Mouse (Mus musculus) kidney, postnatal 36 days (tissue): Measurements from ENCODE around the gene Gprin1.

ENCODE experiments used
- DNase-seq, 2 experiments: peaks; one replicate each; pipeline ENCODE4 v3.0.0; 2021 to 2022; ENCODE audit warnings: mixed read lengths in 2 of 2

The Gprin1 gene

GRCm38 (mm10) chr13:54759496-54759895, 9.8 kb upstream of the Gprin1 start:
- DNase-seq: no peak

GRCm38 (mm10) chr13:54758756-54759470, 9.2 kb upstream of the Gprin1 start:
- no peak for DNase-seq

GRCm38 (mm10) chr13:54758045-54758755, 8.5 kb upstream of the Gprin1 start:
- DNase-seq: peak; percentile 70 to 87

DNA sequence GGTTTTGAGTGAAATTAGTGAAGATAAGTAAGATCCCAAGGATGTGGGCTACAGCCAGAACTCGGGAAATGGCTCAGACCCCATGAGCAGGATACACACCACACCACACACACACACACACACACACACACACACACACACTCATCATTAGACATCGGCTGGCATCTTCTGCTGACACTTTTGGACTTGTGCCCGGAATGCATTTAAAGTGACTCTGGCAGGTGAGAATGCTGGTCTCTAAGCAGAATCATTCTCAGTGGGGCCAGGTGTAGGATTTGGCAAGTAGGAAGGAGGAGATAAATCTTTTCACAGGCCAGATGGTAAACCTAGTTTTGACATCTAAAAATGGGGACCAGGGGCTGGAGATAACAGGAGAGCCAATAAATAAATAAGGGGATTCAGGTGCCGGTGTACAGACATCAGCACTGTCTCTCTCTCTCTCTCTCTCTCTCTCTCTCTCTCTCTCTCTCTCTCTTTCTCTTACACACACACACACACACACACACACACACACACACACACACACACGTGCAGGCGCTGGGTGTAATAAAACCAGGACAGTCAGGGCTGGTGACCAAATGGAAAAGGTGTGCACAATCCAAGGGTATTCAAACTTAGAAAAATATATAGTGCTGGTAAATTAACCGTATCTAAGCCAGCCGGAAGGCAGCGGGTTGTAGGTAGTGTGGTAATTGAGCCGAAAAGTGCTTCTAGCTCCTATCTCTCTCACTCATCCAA, 7.6 kb upstream of the Gprin1 start:
- no peak for DNase-seq

- no peak for DNase-seq
These were observed 6.6 kb upstream of the Gprin1 start for GRCm38 (mm10) chr13:54756156-54756712.

DNA sequence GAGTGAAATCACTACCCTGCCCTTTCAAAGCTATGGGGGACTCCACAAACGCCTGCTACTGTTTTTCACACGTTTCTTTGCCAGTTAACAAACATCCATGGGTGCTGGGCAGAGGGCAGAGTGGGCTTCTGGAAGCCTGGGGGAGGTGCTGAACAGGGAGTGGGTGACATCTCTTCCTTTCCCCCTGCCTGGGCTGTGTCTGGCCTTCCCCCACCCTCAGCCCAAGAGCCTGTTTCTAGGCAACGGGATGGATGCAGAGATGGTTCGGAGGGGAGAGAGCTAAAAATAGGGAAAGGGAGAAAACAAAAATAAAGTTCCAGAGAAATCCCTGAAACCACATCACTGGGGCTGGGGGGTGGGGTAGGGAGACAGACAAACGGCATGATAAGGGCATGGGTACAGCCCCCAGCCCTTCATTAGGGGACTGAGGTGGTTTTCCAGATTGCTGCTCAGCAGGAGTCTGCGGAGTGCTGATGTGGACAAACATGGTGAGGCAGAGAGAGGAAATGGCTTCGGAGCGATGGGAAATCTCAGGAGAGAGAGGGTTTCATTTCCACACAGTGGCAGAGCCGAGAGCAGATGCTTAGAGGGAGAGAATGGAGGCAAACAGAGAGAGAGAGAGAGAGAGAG, 5.6 kb upstream of the Gprin1 start:
- no peak for DNase-seq

- DNase-seq: no peak
These were observed 4.8 kb upstream of the Gprin1 start for GRCm38 (mm10) chr13:54754169-54755080.

DNA sequence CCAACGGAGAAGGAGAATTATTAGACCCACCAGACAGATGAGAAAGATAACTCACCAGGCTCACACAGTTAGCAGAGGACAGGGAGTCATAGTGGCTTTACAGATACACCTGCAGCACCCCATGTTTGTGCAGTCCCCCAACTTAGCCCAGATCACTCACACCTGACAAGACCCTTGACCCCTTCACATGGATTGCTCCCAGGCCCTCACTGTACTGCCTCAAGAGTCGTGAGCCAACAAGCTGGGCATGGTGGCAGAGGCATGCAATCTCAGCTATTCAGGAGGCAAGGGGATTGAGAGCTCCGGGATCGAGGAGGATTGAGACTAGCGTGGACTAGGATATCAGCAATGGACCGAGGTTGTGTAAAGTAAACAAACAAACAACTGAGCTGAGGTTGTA, 4.1 kb upstream of the Gprin1 start:
- DNase-seq: no peak

GRCm38 (mm10) chr13:54752656-54753055, 3.0 kb upstream of the Gprin1 start:
- DNase-seq: no peak

DNA sequence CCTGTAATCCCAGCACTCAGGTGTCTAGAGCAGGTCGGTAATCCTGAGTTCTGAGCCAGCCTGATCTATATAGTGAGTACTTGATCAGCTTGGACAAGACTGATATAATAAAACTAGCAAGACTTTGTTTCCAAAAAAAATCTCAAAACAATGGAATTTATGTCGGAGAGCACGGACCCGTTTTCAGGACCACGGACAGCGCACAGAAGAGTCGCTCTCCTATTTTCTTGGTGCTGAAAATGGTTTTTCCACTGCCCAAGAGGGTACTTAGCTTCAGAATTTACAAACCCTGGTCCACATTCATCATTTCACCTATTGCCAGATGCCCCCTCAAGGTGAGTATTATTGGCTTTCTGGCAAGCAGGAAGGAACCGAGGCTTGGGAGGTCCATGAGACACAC, 1.0 kb upstream of the Gprin1 start:
- DNase-seq: peak in 1 of 2 experiments; percentile 65

DNA sequence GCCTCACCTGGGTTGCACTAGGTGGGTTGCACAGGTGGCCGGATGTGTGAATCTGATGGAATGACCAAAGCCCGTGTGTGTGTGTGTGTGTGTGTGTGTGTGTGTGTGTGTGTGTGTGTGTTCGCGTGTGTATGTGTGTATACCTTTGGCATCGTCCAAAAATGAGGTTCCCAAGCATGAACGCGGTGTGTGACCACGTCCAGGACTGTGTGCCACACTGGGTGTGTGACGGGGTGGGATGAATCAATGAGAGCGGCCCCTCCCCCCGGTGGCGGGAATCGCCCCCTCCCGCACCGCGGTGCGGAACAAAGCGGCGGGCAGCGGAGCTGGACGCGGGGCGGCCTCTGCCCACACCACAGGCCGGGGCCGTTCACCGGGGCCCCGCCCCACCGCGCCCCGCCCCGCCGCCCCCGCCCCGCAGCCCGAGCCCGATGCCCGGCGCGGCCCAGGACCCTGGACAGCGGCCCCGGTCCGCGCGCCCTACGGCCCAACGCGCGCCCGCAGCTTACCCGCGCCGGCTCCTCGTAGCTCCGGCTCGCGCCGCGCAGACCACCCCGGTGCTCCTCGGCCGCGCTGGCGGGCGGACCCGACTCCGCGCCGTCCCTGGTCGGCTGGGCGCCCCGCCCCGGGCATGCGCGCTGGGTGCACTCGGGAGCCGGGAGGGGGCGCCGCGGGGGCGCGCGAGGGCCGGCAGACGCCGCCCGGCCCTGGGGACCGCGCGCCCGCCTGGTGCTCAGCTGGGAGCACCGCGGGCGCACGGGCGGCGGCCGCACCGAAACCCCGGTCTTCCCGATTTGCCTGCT, 412 bp downstream of the Gprin1 start:
- peak in 1 of 2 experiments; percentile 63 for DNase-seq

DNA sequence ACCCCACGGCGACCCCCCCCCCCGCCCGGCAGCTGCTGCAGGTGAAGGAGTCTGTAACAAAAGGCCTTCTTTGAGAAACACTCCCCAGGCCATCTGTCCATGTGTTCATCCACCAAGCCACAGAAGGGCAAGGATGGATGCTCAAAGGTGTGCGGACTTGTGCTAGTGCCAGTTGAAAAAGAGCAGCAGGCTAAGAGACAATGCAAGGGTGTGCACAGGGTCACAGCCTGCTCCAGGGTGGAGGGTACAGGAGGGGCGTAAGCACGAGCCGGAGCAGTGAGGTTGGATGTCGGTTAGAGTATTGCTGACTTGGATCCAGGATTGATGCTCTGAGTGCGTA, 983 bp downstream of the Gprin1 start:
- no peak for DNase-seq

GRCm38 (mm10) chr13:54748190-54748589, 1.5 kb downstream of the Gprin1 start:
- DNase-seq: no peak

GRCm38 (mm10) chr13:54746896-54747295, 2.8 kb downstream of the Gprin1 start:
- DNase-seq: no peak

DNA sequence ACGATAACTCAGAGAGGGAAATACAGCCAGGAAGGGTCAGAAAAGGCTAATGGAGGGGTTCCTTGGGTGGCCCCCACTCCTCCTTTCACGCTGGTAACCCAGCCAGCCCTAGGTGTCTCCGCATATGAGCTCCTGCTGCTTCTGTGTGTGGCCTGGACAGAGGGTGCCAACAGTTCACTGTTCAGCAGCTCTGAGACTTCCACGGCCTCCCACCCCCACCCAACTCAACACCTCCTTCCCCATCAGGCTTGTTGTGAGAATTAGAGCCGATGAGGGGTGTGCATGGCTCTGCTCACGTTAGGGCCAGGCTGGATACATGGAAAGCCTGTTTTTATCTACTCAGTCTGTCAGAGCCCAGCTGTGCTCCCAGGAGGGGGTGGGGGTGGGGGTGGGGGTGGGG, 3.6 kb downstream of the Gprin1 start:
- DNase-seq: no peak

DNA sequence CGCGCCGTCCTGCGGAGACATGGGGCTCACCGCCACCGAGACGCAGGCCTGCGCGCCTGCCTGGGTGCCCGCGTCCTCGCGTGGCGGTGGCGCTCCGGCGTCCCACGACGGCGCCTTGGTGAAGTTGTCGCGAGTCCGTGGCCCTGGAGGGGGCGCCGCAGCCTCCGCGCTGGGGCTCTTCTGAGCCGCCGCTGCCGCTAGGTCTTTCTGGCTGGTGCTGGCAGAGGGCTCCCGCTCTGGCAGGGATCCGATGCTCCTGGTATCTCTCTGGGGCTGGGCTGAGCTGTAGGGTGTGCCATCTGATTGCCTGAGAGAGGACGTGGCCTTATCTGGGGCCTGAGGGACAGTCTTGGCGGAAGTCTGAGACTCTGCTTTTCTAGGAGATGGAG, 11.5 kb downstream of the Gprin1 start:
- DNase-seq: peak in 1 of 2 experiments; percentile 5

DNA sequence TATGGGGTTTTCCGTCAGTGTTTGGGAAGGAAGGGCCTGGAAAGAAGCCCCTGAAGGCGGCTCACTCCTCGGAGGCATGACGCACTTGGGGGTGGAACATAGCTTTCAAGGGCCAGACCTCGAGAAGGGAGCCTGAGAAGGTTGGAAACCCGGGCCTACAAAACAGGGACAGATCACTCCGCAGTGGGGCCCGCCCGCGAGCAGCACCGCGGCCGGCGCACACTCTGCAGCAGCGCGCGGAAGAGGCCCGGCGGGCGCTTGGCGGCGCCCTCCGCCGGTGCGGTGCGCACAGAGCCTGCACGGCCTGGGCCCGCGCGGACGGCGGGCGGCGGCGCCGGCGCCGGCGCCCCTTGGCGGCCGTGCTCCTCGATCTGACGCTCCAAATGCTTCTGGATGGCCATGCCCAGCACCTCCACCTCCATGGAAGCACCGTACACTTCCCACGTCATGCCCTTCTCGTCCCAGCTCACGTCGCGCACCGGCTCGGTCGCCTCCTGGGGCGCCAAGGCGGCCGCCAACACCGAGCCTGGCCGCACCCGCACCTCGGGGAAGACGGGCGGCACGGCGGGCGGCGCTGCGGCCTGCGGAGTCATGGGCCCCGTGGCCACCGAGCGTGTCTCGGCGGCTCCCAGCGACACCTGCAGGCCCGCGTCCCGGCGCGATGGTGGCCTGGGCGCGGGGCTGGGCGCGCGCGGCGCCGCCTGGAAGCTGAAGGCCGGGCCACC, 12.0 kb downstream of the Gprin1 start:
- peak in 1 of 2 experiments; percentile 44 for DNase-seq

DNA sequence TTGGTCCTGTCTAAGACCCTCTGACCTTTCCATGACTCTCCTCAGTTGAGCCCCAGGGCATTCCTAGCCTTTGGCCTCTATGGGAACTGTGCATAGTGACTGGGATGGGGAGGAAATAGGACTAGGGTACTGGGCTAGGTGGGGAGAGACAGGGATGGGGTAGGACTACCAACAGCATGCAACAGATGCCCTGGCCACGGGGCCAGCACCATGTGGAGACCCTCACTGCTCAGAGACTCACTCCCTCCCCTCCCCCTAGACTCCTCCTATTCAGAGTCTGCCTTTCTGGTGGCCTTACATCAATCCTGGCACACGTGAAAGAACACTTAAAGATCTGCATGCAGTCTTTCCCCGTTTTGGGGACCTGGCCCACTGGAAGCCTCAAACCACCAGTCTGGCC, 12.7 kb downstream of the Gprin1 start:
- DNase-seq: no peak

- no peak for DNase-seq
These were observed 23.5 kb downstream of the Gprin1 start for GRCm38 (mm10) chr13:54726131-54726530.

DNA sequence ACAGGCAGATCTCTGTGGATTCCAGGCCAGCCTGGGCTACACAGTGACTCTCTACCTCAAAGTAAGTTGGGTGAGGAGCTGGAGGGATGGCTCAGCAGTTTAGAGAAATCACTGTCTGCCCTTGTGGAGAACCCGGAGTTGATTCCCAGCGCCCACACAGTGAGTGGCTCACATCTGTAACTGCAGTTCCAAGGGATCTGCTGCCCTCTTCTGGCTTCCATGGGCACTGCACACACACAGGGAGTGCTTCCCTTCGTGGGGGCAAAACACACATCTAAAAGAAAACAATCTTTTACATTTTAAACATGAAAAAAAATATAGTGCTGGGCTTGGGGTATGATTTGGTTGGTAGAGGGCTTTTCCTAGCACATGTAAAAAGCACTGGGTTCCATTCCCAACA, 26.5 kb downstream of the Gprin1 start:
- peak in 1 of 2 experiments; percentile 21 for DNase-seq
